Mouse (Mus musculus) limb, embryonic 14.5 days (tissue): ENCODE data around the gene Ak9. TPM values are rescaled to one million over a fixed set of nuclear protein-coding genes. Genes with fewer than 3 reads are reported as not detected.
A peak's percentile ranks its signal among the peaks of the same experiment; 100 is the strongest.

Experiments used
- ATAC-seq: fragments of 200-750 bp; cut with Nextera tagmentation; 2 replicates; pipeline ENCODE4 v1.8.0; 2017; ENCODE audit warnings: low read depth, moderate number of reproducible peaks, moderate TSS enrichment; ENCODE audit not compliant: low FRiP score
- DNase-seq: peaks from one replicate; pipeline ENCODE4 v3.0.0-alpha.2; 2015; ENCODE audit warnings: low spot score
- H3K27ac ChIP-seq: fragments of 300-500 bp; sonication (generic); replicated peaks from 2 replicates; pipeline ENCODE4 v1.5.1; 2014; ENCODE audit warnings: low read depth, mild to moderate bottlenecking, low read length, moderate library complexity, mixed read lengths
- H3K27me3 ChIP-seq: fragments of 300-500 bp; sonication (generic); 2 replicates; pipeline ENCODE4 v1.6.1; 2014; ENCODE audit warnings: low read length, mixed read lengths; ENCODE audit not compliant: control insufficient read depth, insufficient read depth
- H3K36me3 ChIP-seq: fragments of 300-500 bp; sonication (generic); 2 replicates; pipeline ENCODE4 v1.6.1; 2014; ENCODE audit warnings: mild to moderate bottlenecking, low read length, moderate library complexity, mixed read lengths; ENCODE audit not compliant: control insufficient read depth, insufficient read depth
- H3K4me1 ChIP-seq: fragments of 300-500 bp; sonication (generic); 2 replicates; pipeline ENCODE4 v1.6.1; 2014; ENCODE audit warnings: antibody characterized with exemption, low read length, mixed read lengths; ENCODE audit not compliant: control insufficient read depth, insufficient read depth
- H3K4me2 ChIP-seq: fragments of 300-500 bp; sonication (generic); replicated peaks from 2 replicates; pipeline ENCODE4 v1.6.1; 2014; ENCODE audit warnings: low read depth, mild to moderate bottlenecking, low read length, moderate library complexity; ENCODE audit not compliant: severe bottlenecking
- H3K4me3 ChIP-seq: fragments of 300-500 bp; sonication (generic); replicated peaks from 2 replicates; pipeline ENCODE4 v1.5.1; 2014; ENCODE audit warnings: low read length
- H3K9ac ChIP-seq: fragments of 300-500 bp; sonication (generic); 2 replicates; pipeline ENCODE4 v1.6.1; 2014; ENCODE audit warnings: mild to moderate bottlenecking, low read depth, low read length, moderate library complexity; ENCODE audit not compliant: severe bottlenecking
- H3K9me3 ChIP-seq: fragments of 300-500 bp; sonication (generic); 2 replicates; pipeline ENCODE4 v1.6.1; 2016; ENCODE audit warnings: low read length; ENCODE audit not compliant: control insufficient read depth
- POLR2A ChIP-seq: fragments of 200-500 bp; IDR thresholded peaks from 2 replicates; pipeline ENCODE4 v1.8.0; 2012; ENCODE audit warnings: inconsistent platforms, mild to moderate bottlenecking, moderate library complexity, borderline replicate concordance; ENCODE audit not compliant: insufficient read depth, insufficient read length; ENCODE audit errors: extremely low read depth
- WGBS: fragments of 180-500 bp; shearing (Covaris S2); extraction: QIAGEN DNeasy Blood & Tissue Kit; methylation state at CpG from one replicate; pipeline ENCODE4 v1.1.7; 2014; 5-methylcytosine and 5-hydroxymethylcytosine counted together
- polyA plus RNA-seq, 2 experiments: library from polyadenylated mRNA; depleted of rRNA in 1 of 2; stranded (reverse) in 1 of 2; unstranded in 1 of 2; fragments of >200 nt; fragmentation: Nextera tagmentation in 1 of 2; extraction: Ambion mirVana in 1 of 2; gene quantifications; 2 replicates each; pipeline versions ENCODE4 v1.2.1 to v1.2.3; 2012 to 2014

Ak9 gene
- polyA plus RNA-seq, 2 experiments, result 0.01 TPM; not detected in 1

GRCm38 (mm10) chr10:41452791-41453190, 149.0 kb downstream of the Ak9 start:
- peaks cover 47% of the 10 kb centered on the region for H3K36me3 ChIP-seq
- no peaks in the 10 kb centered on the region for H3K9me3 ChIP-seq
- 93% methylated on average over 3 of the region's 3 CpGs for WGBS
- no peak overlapping the region for H3K27ac ChIP-seq
- no peak for DNase-seq
- no peak for TF ChIP-seq POLR2A
- 0 out of 2 replicates have a peak, but pooled peaks cover 5% of the 10 kb centered on the region for H3K4me1 ChIP-seq
- no peak overlapping the region for H3K4me2 ChIP-seq
- H3K4me3 ChIP-seq, result no peak overlapping the region
- H3K9ac ChIP-seq, result no peak overlapping the region
- no peak for ATAC-seq
- no peaks in the 10 kb centered on the region for H3K27me3 ChIP-seq

GRCm38 (mm10) chr10:41459990-41460389, 156.2 kb downstream of the Ak9 start:
- no peak for TF ChIP-seq POLR2A
- DNase-seq, result no peak
- 87% methylated on average over 4 of the region's 4 CpGs for WGBS

GRCm38 (mm10) chr10:41460501-41460900, 156.7 kb downstream of the Ak9 start:
- TF ChIP-seq POLR2A, result no peak
- Histone ChIP-seq H3K4me2 (no peak overlapping the region), H3K4me3 (no peak overlapping the region), H3K9me3 (no peaks in the 10 kb centered on the region), H3K4me1 (no peaks in the 10 kb centered on the region), H3K9ac (no peak overlapping the region), H3K27me3 (no peaks in the 10 kb centered on the region), H3K36me3 (peaks cover 58% of the 10 kb centered on the region), H3K27ac (no peak overlapping the region)
- DNase-seq, result no peak
- 31% methylated on average over 2 of the region's 2 CpGs for WGBS
- ATAC-seq, result no peak

More at GRCm38 (mm10) chr10:41459990-41460389, 156.2 kb downstream of the Ak9 start:
- Histone ChIP-seq H3K4me2 (no peak overlapping the region), H3K9me3 (no peaks in the 10 kb centered on the region), H3K4me3 (no peak overlapping the region), H3K27ac (no peak overlapping the region), H3K4me1 (no peaks in the 10 kb centered on the region), H3K9ac (no peak overlapping the region), H3K36me3 (peaks cover 58% of the 10 kb centered on the region), H3K27me3 (no peaks in the 10 kb centered on the region)
- ATAC-seq, result no peak

- Histone ChIP-seq H3K27me3 (no peaks in the 10 kb centered on the region), H3K4me1 (no peaks in the 10 kb centered on the region), H3K36me3 (peaks cover 56% of the 10 kb centered on the region), H3K27ac (no peak overlapping the region), H3K4me2 (no peak overlapping the region), H3K4me3 (no peak overlapping the region), H3K9ac (no peak overlapping the region), H3K9me3 (no peaks in the 10 kb centered on the region)
- ATAC-seq (peak; percentile 34; the same call in 1 of the 2 replicates), DNase-seq (no peak)
- 80% methylated on average over 3 of the region's 3 CpGs for WGBS
- TF ChIP-seq POLR2A, result no peak
Observed at GRCm38 (mm10) chr10:41461057-41461722, 157.4 kb downstream of the Ak9 start.

GRCm38 (mm10) chr10:41464401-41464955, 160.7 kb downstream of the Ak9 start:
- H3K4me2 ChIP-seq, result no peak overlapping the region
- no peak overlapping the region for H3K27ac ChIP-seq
- H3K4me1 ChIP-seq, result no peaks in the 10 kb centered on the region
- H3K9ac ChIP-seq, result no peak overlapping the region
- H3K36me3 ChIP-seq, result peaks cover 41% of the 10 kb centered on the region
- WGBS, result 60% methylated on average over 15 of the region's 15 CpGs
- ATAC-seq, result no peak
- H3K27me3 ChIP-seq, result no peaks in the 10 kb centered on the region
- TF ChIP-seq POLR2A, result no peak
- DNase-seq, result no peak
- H3K9me3 ChIP-seq, result no peaks in the 10 kb centered on the region
- H3K4me3 ChIP-seq, result no peak overlapping the region
